Mouse (Mus musculus): Measurements from ENCODE around the gene Olfr170. TPM values are rescaled to one million over a fixed set of nuclear protein-coding genes. Genes with fewer than 3 reads are reported as not detected.
"Not testable (repeated sequence)": the region's sequence is repeated elsewhere in the genome, so short reads cannot be mapped to it uniquely, and the experiment has no call there.

Olfr170 gene
- polyA plus RNA-seq (2017; shearing (Covaris generic)) = not detected

GRCm38 (mm10) chr16:19611782-19612181 is at the start of gene Olfr170:
Olfr170 (minus strand) TSS chr16:19611882.
- not testable (repeated sequence) for ATAC-seq

- no peak for ATAC-seq
Observed at GRCm38 (mm10) chr16:19629816-19630215, 18.1 kb upstream of the Olfr170 start, which contains the start of gene Olfr171. Olfr171 (minus strand) TSS chr16:19629916.

- no peak for ATAC-seq
Observed at GRCm38 (mm10) chr16:19603166-19603565, 8.5 kb downstream of the Olfr170 start.

GRCm38 (mm10) chr16:19571709-19572108 is 40.0 kb downstream of the Olfr170 start, which contains the start of gene Olfr169:
Olfr169 (minus strand) TSS chr16:19571809.
- ATAC-seq = not testable (repeated sequence)

Other genes with a start within 250 kb of the Olfr170 start
- gene Olfr165, start 188.7 kb downstream of the Olfr170 start, polyA plus RNA-seq (2017; shearing (Covaris generic)) = not detected
- gene Olfr166, start 128.2 kb downstream of the Olfr170 start, polyA plus RNA-seq (2017; shearing (Covaris generic)) = not detected
- not detected for gene Olfr167, start 89.6 kb downstream of the Olfr170 start, polyA plus RNA-seq (2017; shearing (Covaris generic))
- not detected for gene Olfr168, start 76.3 kb downstream of the Olfr170 start, polyA plus RNA-seq (2017; shearing (Covaris generic))
- gene Olfr169, start 40.1 kb downstream of the Olfr170 start, polyA plus RNA-seq (2017; shearing (Covaris generic)) = not detected
- gene Olfr171, start 18.0 kb upstream of the Olfr170 start, polyA plus RNA-seq (2017; shearing (Covaris generic)) = not detected
- gene Lamp3, start 94.5 kb upstream of the Olfr170 start, polyA plus RNA-seq (2017; shearing (Covaris generic)) = under 1 TPM in 1 of 2 experiments, not detected in 1; 0.14 TPM
- gene B3gnt5, start 148.3 kb upstream of the Olfr170 start, polyA plus RNA-seq (2017; shearing (Covaris generic)) = 10 to 100 TPM; 15.8 to 17.5 TPM

Data from activated CD4-positive, CD25-positive, alpha-beta regulatory T cell, adult 4 months (primary cell).